Mouse (Mus musculus): ENCODE data around the gene Smim7. TPM values are rescaled to one million over a fixed set of nuclear protein-coding genes. Genes with fewer than 3 reads are reported as not detected.

Gene Smim7
- polyA plus RNA-seq, 1 experiment from 2014 or later = 121 TPM

- WGBS = 87% methylated on average over 6 of the region's 6 CpGs
- no peaks in the 10 kb centered on the region for H3K27me3 ChIP-seq
- H3K4me2 ChIP-seq = no peak overlapping the region
- H3K4me3 ChIP-seq (replicated peaks) = no peak overlapping the region
- no peak for ATAC-seq (ENCODE audit: insufficient number of reproducible peaks, insufficient read depth, low FRiP score, low TSS enrichment, low read depth)
- H3K36me3 ChIP-seq = peaks cover 11% of the 10 kb centered on the region
- H3K4me1 ChIP-seq (replicated peaks) = peaks cover 23% of the 10 kb centered on the region
- H3K27ac ChIP-seq = no peak overlapping the region
- H3K9ac ChIP-seq (replicated peaks) = no peak overlapping the region
- no peaks in the 10 kb centered on the region for H3K9me3 ChIP-seq
Measured at GRCm38 (mm10) chr8:72573450-72573849, 2.6 kb upstream of the Smim7 start.

GRCm38 (mm10) chr8:72572507-72572906 lies 1.6 kb upstream of the Smim7 start:
- H3K4me3 ChIP-seq (replicated peaks) = peak overlapping the region; percentile 64
- no peak for ATAC-seq (ENCODE audit: insufficient number of reproducible peaks, insufficient read depth, low FRiP score, low TSS enrichment, low read depth)
- WGBS = 5% methylated on average over 10 of the region's 10 CpGs
- H3K4me2 ChIP-seq = peak overlapping the region; percentile 96
- H3K4me1 ChIP-seq (replicated peaks) = peaks cover 23% of the 10 kb centered on the region
- H3K27ac ChIP-seq = no peak overlapping the region
- no peaks in the 10 kb centered on the region for H3K9me3 ChIP-seq
- peaks cover 21% of the 10 kb centered on the region for H3K36me3 ChIP-seq
- H3K9ac ChIP-seq (replicated peaks) = peak overlapping the region; percentile 69
- H3K27me3 ChIP-seq = no peaks in the 10 kb centered on the region

- Histone ChIP-seq H3K9me3 (no peaks in the 10 kb centered on the region), H3K27ac (peak within 1 kb of the TSS; percentile 92), H3K4me1 (replicated peaks) (peaks cover 23% of the 10 kb centered on the region), H3K4me3 (replicated peaks) (peak within 1 kb of the TSS; percentile 64), H3K9ac (replicated peaks) (peak within 1 kb of the TSS; percentile 69), H3K36me3 (peaks cover 27% of the 10 kb centered on the region), H3K27me3 (no peaks in the 10 kb centered on the region), H3K4me2 (peak within 1 kb of the TSS; percentile 96)
- WGBS = under 1% methylated on average over 45 of the region's 45 CpGs
- ATAC-seq (ENCODE audit: insufficient number of reproducible peaks, insufficient read depth, low FRiP score, low TSS enrichment, low read depth) = no peak; the same call in 1 of the 2 replicates
Measured at GRCm38 (mm10) chr8:72571611-72572473, 954 bp upstream of the Smim7 start, which contains the start of gene Tmem38a. Gene Tmem38a (plus strand): TSS chr8:72572055.

- H3K27ac ChIP-seq = no peak overlapping the region
- H3K4me3 ChIP-seq (replicated peaks) = no peak overlapping the region
- H3K4me1 ChIP-seq (replicated peaks) = peaks cover 10% of the 10 kb centered on the region
- H3K27me3 ChIP-seq = no peaks in the 10 kb centered on the region
- no peak overlapping the region for H3K9ac ChIP-seq (replicated peaks)
- no peak for ATAC-seq (ENCODE audit: insufficient number of reproducible peaks, insufficient read depth, low FRiP score, low TSS enrichment, low read depth)
- 94% methylated on average over 2 of the region's 2 CpGs for WGBS
- H3K9me3 ChIP-seq = no peaks in the 10 kb centered on the region
- H3K4me2 ChIP-seq = no peak overlapping the region
- H3K36me3 ChIP-seq = peaks cover 68% of the 10 kb centered on the region
Measured at GRCm38 (mm10) chr8:72565970-72566369, 4.9 kb downstream of the Smim7 start.

GRCm38 (mm10) chr8:72561111-72561689 lies 9.7 kb downstream of the Smim7 start:
- no peak for ATAC-seq (ENCODE audit: insufficient number of reproducible peaks, insufficient read depth, low FRiP score, low TSS enrichment, low read depth)
- no peak overlapping the region for H3K9ac ChIP-seq (replicated peaks)
- WGBS = 88% methylated on average over 1 of the region's 1 CpGs
- H3K27ac ChIP-seq = no peak overlapping the region
- H3K36me3 ChIP-seq = peaks cover 64% of the 10 kb centered on the region
- no peaks in the 10 kb centered on the region for H3K9me3 ChIP-seq
- H3K27me3 ChIP-seq = no peaks in the 10 kb centered on the region
- no peak overlapping the region for H3K4me2 ChIP-seq
- no peak overlapping the region for H3K4me3 ChIP-seq (replicated peaks)
- H3K4me1 ChIP-seq (replicated peaks) = no peaks in the 10 kb centered on the region

GRCm38 (mm10) chr8:72555770-72556169 lies 15.1 kb downstream of the Smim7 start:
- ATAC-seq (ENCODE audit: insufficient number of reproducible peaks, insufficient read depth, low FRiP score, low TSS enrichment, low read depth) = no peak
- no peak overlapping the region for H3K9ac ChIP-seq (replicated peaks)
- no peak overlapping the region for H3K4me3 ChIP-seq (replicated peaks)
- H3K4me2 ChIP-seq = no peak overlapping the region
- H3K36me3 ChIP-seq = peaks cover 40% of the 10 kb centered on the region
- no peaks in the 10 kb centered on the region for H3K4me1 ChIP-seq (replicated peaks)
- WGBS = 51% methylated on average over 4 of the region's 4 CpGs
- no peaks in the 10 kb centered on the region for H3K9me3 ChIP-seq
- H3K27ac ChIP-seq = no peak overlapping the region
- no peaks in the 10 kb centered on the region for H3K27me3 ChIP-seq

GRCm38 (mm10) chr8:72549314-72549892 lies 21.5 kb downstream of the Smim7 start:
- 10% methylated on average over 5 of the region's 5 CpGs for WGBS
- ATAC-seq (ENCODE audit: insufficient number of reproducible peaks, insufficient read depth, low FRiP score, low TSS enrichment, low read depth) = no peak
- Histone ChIP-seq H3K4me1 (replicated peaks) (peaks cover 15% of the 10 kb centered on the region), H3K9ac (replicated peaks) (peak overlapping the region; percentile 72; the same call in 1 of the 2 replicates), H3K27me3 (no peaks in the 10 kb centered on the region), H3K27ac (peak overlapping the region; percentile 96; the same call in 1 of the 2 replicates), H3K4me3 (replicated peaks) (peak overlapping the region; percentile 97), H3K36me3 (peaks cover 10% of the 10 kb centered on the region; the same call in 1 of the 2 replicates), H3K9me3 (no peaks in the 10 kb centered on the region), H3K4me2 (peak overlapping the region; percentile 93)

GRCm38 (mm10) chr8:72548644-72549313 lies 22.1 kb downstream of the Smim7 start:
- H3K4me2 ChIP-seq = peak overlapping the region; percentile 93
- H3K36me3 ChIP-seq = peaks cover 14% of the 10 kb centered on the region
- no peaks in the 10 kb centered on the region for H3K9me3 ChIP-seq
- ATAC-seq (ENCODE audit: insufficient number of reproducible peaks, insufficient read depth, low FRiP score, low TSS enrichment, low read depth) = peak; percentile 68
- peak overlapping the region; percentile 97 for H3K4me3 ChIP-seq (replicated peaks)
- H3K27me3 ChIP-seq = no peaks in the 10 kb centered on the region
- H3K9ac ChIP-seq (replicated peaks) = peak overlapping the region; percentile 72
- H3K4me1 ChIP-seq (replicated peaks) = peaks cover 15% of the 10 kb centered on the region
- peak overlapping the region; percentile 96 for H3K27ac ChIP-seq
- WGBS = under 1% methylated on average over 45 of the region's 45 CpGs

- Histone ChIP-seq H3K9me3 (no peaks in the 10 kb centered on the region), H3K9ac (replicated peaks) (peak within 1 kb of the TSS; percentile 97), H3K4me1 (replicated peaks) (peaks cover 15% of the 10 kb centered on the region), H3K36me3 (peaks cover 18% of the 10 kb centered on the region), H3K27ac (peak within 1 kb of the TSS; percentile 96), H3K4me2 (peak within 1 kb of the TSS; percentile 93), H3K4me3 (replicated peaks) (peak within 1 kb of the TSS; percentile 97), H3K27me3 (no peaks in the 10 kb centered on the region)
- ATAC-seq (ENCODE audit: insufficient number of reproducible peaks, insufficient read depth, low FRiP score, low TSS enrichment, low read depth) = peak; percentile 93
- under 1% methylated on average over 92 of the region's 92 CpGs for WGBS
Measured at GRCm38 (mm10) chr8:72547802-72548643, 22.9 kb downstream of the Smim7 start, which contains the start of gene Med26. Gene Med26 (minus strand): TSS chr8:72548270.

GRCm38 (mm10) chr8:72547122-72547801 lies 23.6 kb downstream of the Smim7 start:
- H3K4me1 ChIP-seq (replicated peaks) = peaks cover 15% of the 10 kb centered on the region
- 2% methylated on average over 27 of the region's 27 CpGs for WGBS
- no peaks in the 10 kb centered on the region for H3K27me3 ChIP-seq
- H3K9ac ChIP-seq (replicated peaks) = peak overlapping the region; percentile 97
- no peaks in the 10 kb centered on the region for H3K9me3 ChIP-seq
- peak overlapping the region; percentile 93 for H3K4me2 ChIP-seq
- no peak for ATAC-seq (ENCODE audit: insufficient number of reproducible peaks, insufficient read depth, low FRiP score, low TSS enrichment, low read depth)
- peak overlapping the region; percentile 87 for H3K27ac ChIP-seq
- H3K4me3 ChIP-seq (replicated peaks) = peak overlapping the region; percentile 97
- peaks cover 19% of the 10 kb centered on the region for H3K36me3 ChIP-seq
